Mouse (Mus musculus) neural tube, embryonic 14.5 days (tissue): ENCODE data around the gene Tdpoz1. TPM values are rescaled to one million over a fixed set of nuclear protein-coding genes. Genes with fewer than 3 reads are reported as not detected.
"Not testable (repeated sequence)": the region's sequence is repeated elsewhere in the genome, so short reads cannot be mapped to it uniquely, and the experiment has no call there.

Source experiments
- ATAC-seq: fragments of 200-750 bp; cut with Nextera tagmentation; 2 replicates; pipeline ENCODE4 v1.8.0; 2017; ENCODE audit warnings: low read depth, mild to moderate bottlenecking, moderate TSS enrichment, moderate library complexity
- H3K27ac ChIP-seq: fragments of 300-500 bp; sonication (generic); 2 replicates; pipeline ENCODE4 v1.5.1; 2014; ENCODE audit warnings: low read depth, mild to moderate bottlenecking, control low read depth, low read length, moderate library complexity, mixed read lengths
- H3K27me3 ChIP-seq: fragments of 300-500 bp; sonication (generic); 2 replicates; pipeline ENCODE4 v1.6.1; 2014; ENCODE audit warnings: low read length; ENCODE audit not compliant: control insufficient read depth, insufficient read depth
- H3K36me3 ChIP-seq: fragments of 300-500 bp; sonication (generic); 2 replicates; pipeline ENCODE4 v1.6.1; 2014; ENCODE audit warnings: low read length, mixed read lengths; ENCODE audit not compliant: control insufficient read depth, insufficient read depth
- H3K4me1 ChIP-seq: fragments of 300-500 bp; sonication (generic); 2 replicates; pipeline ENCODE4 v1.6.1; 2014; ENCODE audit warnings: low read length; ENCODE audit not compliant: control insufficient read depth, insufficient read depth
- H3K4me2 ChIP-seq: fragments of 300-500 bp; sonication (generic); 2 replicates; pipeline ENCODE4 v1.6.1; 2014; ENCODE audit warnings: mild to moderate bottlenecking, low read depth, low read length, control low read depth
- H3K4me3 ChIP-seq: fragments of 300-500 bp; sonication (generic); 2 replicates; pipeline ENCODE4 v1.5.1; 2014; ENCODE audit warnings: low read depth, low read length, control low read depth, mixed read lengths
- H3K9ac ChIP-seq: fragments of 300-500 bp; sonication (generic); replicated peaks from 2 replicates; pipeline ENCODE4 v1.6.1; 2014; ENCODE audit warnings: low read depth, mild to moderate bottlenecking, control low read depth, low read length, mixed read lengths
- H3K9me3 ChIP-seq: fragments of 300-500 bp; sonication (generic); 2 replicates; pipeline ENCODE4 v1.6.1; 2016; ENCODE audit warnings: low read length; ENCODE audit not compliant: control insufficient read depth
- WGBS: fragments of 180-500 bp; shearing (Covaris S2); extraction: QIAGEN DNeasy Blood & Tissue Kit; methylation state at CpG from one replicate; pipeline ENCODE4 v1.1.7; 2014; 5-methylcytosine and 5-hydroxymethylcytosine counted together
- polyA plus RNA-seq: library from polyadenylated mRNA; unstranded; fragments of >200 nt; fragmentation: Nextera tagmentation; extraction: Ambion mirVana; gene quantifications from 2 replicates; pipeline ENCODE4 v1.2.1, GENCODE M21; 2014

Tdpoz1 gene
- polyA plus RNA-seq = not detected in 2 replicates

DNA sequence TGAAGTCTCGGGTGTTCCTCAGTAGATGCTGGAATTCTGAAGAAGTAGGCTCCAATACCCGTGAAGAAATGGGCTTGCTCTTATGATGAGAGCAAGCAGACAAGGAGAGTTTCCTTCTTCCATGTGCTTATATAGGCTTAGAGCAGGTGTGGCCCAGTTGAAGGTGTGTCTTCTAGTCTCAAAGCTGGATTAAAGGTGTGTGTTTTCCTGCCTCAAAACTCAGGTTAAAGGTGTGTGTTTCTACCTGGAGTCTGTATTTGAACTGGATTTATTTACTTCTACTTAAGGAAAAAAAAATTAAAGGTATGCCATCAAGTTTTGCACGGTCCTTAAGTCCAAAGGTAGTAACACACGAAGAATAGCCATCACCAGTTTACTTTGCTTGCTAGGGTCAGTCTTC is at the start of gene Tdpoz1:
Gene Tdpoz1 (minus strand): TSS at position 101 of the 400 bp plus-strand sequence.
- not testable (repeated sequence) for H3K9ac ChIP-seq, H3K27me3 ChIP-seq, ATAC-seq, H3K36me3 ChIP-seq, H3K9me3 ChIP-seq, H3K4me2 ChIP-seq, H3K27ac ChIP-seq, H3K4me3 ChIP-seq, H3K4me1 ChIP-seq
- WGBS = 84% methylated on average over 2 of the region's 4 CpGs

DNA sequence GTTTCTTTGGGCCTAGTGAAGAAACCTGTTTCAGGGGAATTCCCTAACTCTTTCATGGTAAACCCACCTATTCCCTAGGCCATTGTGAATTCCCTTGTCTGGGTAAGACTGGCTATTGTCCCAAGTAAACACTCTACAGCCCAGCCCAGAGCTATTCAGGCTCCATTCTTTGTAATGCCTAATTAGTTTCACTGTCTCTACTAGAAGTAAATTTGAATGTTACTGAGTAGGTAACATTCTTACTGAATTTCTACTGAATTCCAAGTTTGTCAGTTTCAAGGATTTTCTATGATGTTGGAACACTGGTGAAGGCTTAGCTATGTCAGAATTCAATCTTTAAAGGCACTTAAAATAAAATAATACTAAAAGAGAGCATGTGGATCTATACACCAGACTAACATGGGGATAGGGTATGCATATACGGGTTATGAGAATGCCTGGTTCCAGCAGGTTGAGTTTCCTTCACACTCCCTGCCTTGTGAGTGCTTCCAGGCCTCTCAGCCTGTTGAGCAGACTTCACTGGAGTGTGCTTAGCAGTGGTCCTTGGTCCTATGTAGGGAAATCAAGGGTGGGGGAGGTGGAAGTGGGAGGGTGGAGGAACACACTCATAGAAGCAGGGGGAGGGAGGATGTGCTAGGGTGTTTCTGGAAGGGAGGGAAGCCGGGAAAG is 33.0 kb upstream of the Tdpoz1 start:
- not testable (repeated sequence) for H3K9ac ChIP-seq, H3K4me2 ChIP-seq, H3K27ac ChIP-seq, H3K27me3 ChIP-seq, H3K36me3 ChIP-seq, ATAC-seq, H3K9me3 ChIP-seq, H3K4me1 ChIP-seq, H3K4me3 ChIP-seq
- 92% methylated on average over 2 of the region's 2 CpGs for WGBS

DNA sequence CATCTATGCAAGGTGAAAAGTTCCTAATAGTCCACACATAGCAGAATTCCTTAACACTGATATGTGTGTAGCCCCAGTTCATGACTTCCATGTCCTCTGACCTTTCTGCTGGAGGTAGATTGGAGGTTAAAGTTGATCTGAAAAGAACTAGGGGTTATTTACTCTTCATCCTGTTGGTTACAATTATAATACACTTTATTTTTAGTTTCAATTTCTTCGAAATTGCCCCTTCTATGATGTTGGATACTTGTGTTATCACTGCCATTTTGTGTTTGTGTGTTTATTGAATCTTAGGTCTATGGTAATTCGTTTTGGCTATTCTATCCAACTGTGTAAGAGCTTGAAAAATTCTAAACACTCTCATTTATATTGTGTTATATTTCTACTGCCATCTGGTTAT is 16.9 kb upstream of the Tdpoz1 start, which contains the start of gene Gm37596:
Gene Gm37596 (minus strand): TSS at position 101 of the 400 bp plus-strand sequence.
- not testable (repeated sequence) for H3K9me3 ChIP-seq, H3K27ac ChIP-seq, H3K27me3 ChIP-seq, H3K9ac ChIP-seq, H3K4me1 ChIP-seq, ATAC-seq, H3K36me3 ChIP-seq, H3K4me2 ChIP-seq, H3K4me3 ChIP-seq
- 62% methylated on average over 1 of the region's 2 CpGs for WGBS

DNA sequence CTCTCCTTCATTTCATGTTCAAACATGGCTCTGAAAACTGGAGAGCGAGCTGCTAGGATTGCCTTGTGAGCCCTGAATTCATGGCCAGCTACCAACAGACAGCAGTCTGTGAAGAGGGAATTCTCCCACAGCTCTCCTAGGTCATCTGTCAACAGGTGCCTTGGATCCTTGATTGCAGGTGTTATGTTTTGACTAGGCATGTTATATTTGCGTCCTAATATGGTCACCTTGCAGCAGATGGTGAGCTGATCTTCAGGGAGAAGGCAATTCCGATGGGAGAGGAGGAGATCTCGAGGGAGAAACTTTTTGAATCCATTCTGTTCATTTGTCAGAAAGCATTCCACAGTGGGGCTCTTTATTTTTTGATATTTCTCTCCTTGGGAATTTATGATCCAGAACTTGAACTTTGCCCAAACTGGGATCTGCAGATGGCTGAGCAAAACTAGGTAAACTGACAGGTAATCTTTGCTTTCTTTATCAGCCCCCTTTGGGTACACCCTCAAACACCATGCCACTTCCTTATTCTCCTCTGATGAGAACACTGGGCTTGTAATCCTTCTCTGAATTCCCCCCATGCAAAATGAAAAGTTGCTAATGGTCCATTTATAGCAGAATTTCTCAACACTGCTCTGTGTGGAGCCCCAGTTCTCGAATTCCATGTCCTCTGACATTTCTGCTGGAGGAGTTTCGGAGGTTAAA is 5.2 kb downstream of the Tdpoz1 start:
- not testable (repeated sequence) for ATAC-seq, H3K4me1 ChIP-seq, H3K9me3 ChIP-seq, H3K27ac ChIP-seq, H3K27me3 ChIP-seq, H3K4me3 ChIP-seq, H3K4me2 ChIP-seq, H3K9ac ChIP-seq, H3K36me3 ChIP-seq
- 89% methylated on average over 5 of the region's 6 CpGs for WGBS

DNA sequence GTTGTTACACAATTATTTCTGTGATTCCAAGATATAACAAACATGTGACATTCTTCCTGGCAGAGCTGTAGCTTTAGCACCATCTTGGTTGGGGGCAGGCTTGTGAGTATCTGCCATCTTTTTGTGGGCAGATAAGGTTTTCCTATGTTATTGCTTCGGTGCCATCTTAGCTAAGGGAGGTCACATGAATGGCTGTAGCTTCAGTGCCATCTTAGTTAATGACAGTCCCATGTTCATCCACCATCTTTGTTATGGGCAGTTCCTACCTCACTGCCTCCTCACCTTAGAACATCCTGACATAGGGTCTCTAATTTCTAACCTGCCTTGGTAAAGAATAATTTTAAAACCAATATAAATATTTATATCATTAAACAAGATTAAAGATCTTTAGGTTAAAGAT is 21.9 kb downstream of the Tdpoz1 start:
- H3K27ac ChIP-seq = no peak overlapping the region
- H3K4me2 ChIP-seq = no peak overlapping the region
- no peaks in the 10 kb centered on the region for H3K9me3 ChIP-seq
- no peak overlapping the region for H3K9ac ChIP-seq
- no peak overlapping the region for H3K4me3 ChIP-seq
- no peaks in the 10 kb centered on the region for H3K27me3 ChIP-seq
- no peak for ATAC-seq
- no peaks in the 10 kb centered on the region for H3K4me1 ChIP-seq
- no peaks in the 10 kb centered on the region for H3K36me3 ChIP-seq
- 67% methylated on average over 1 of the region's 1 CpGs for WGBS

DNA sequence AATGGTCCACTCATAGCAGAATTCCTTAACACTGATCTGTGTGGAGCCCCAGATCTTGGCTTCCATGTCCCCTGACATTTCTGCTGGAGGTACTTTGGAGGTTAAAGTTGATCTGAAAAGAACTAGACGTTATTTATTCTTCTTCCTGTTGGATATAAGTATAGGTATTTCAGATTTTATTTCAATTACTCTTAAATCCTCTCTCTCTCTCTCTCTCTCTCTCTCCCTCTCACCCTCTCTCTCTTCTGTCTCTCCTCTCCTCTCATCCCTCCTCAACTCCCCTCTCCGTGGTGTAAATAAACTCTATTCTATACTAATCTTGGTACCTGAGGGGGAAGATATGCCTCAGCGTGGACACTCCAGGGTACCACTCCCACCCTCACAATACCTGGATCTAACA is 23.5 kb downstream of the Tdpoz1 start, which contains the start of gene Tdpoz2:
Gene Tdpoz2 (minus strand): TSS at position 101 of the 400 bp plus-strand sequence.
- H3K4me1 ChIP-seq = no peaks in the 10 kb centered on the region

DNA sequence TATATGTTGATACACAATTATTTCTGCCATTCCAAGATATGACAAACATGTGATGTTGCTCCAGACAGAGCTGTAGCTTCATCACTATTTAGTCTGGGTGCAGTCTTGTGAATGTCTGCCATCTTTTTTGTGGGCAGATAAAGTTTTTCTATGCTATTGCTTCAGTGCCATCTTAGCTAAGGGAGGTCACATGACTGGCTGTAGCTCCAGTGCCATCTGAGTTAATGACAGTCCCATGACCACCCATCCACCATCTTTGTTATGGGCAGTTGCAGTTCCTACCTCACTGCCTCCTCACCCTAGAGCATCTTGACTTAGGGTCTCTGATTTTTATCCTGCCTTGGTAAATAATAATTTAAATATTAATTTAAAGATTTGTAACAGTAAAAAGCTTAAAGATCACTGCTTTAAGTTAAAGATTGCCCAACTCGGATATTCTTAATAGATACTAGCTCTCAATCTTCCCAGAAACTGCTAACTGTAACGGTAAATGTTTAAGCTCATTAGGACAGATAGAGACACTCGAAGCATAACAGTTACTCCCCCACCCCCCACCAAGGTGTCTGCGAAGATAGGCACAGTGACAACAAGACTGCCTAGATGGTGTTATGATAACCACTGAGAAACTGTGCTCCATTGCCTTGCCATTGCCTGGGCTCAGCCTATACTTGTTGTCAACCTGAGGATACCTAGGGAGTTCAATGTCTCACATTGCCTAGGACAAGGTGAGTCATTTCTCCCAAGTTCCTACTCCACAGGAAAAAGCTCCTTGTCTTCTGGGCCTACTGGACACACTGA is 45.0 kb downstream of the Tdpoz1 start:
- not testable (repeated sequence) for ATAC-seq, H3K36me3 ChIP-seq, H3K4me2 ChIP-seq, H3K4me3 ChIP-seq, H3K27ac ChIP-seq, H3K9me3 ChIP-seq, H3K9ac ChIP-seq, H3K27me3 ChIP-seq, H3K4me1 ChIP-seq
- WGBS = 92% methylated on average over 4 of the region's 4 CpGs

More for the DNA sequence above, 23.5 kb downstream of the Tdpoz1 start, which contains the start of gene Tdpoz2:
- no peaks in the 10 kb centered on the region for H3K9me3 ChIP-seq
- no peak within 1 kb of the TSS for H3K27ac ChIP-seq
- H3K9ac ChIP-seq = no peak within 1 kb of the TSS
- H3K36me3 ChIP-seq = no peaks in the 10 kb centered on the region
- no peak for ATAC-seq
- 89% methylated on average over 3 of the region's 3 CpGs for WGBS
- no peak within 1 kb of the TSS for H3K4me3 ChIP-seq
- H3K27me3 ChIP-seq = no peaks in the 10 kb centered on the region
- H3K4me2 ChIP-seq = no peak within 1 kb of the TSS
